In the genomic region with DNA sequence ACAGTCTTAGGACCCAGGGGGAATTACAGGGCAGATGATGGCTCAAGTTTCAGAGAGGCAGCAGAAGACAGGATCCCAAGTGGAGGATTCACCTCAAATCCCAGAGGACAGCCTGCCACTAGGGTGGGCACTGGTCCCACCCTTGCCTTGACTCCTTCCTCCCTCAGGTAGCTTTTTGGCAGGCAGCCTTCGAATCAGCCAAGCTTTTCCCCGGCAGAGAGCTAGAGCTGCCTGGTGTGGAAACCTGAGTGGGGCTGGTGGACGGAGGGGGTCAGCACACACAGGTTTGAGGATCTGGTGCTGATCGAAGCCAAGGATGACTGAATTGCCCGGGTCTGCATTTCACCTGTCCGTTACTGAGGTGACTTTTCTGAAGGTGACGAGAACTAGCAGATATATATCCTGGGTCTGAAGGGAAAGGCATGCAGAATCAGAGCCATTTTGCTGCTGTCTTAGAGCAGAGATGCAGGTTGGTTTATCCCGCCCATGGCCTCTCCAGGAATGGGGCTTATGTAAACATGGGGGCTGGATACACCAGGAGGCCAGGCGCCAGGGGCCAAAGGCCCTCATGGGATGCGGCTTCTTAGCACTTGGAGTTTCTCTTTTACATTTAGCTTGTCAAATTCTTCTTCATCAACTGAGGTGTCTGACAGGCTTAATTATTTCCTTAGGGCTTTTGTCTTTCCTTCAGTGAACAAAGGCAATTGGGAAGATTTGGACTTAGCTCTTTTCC, we compare ENCODE assay signal across 21 mouse cellular contexts. TPM values are rescaled to one million over a fixed set of nuclear protein-coding genes. Genes with fewer than 3 reads are reported as not detected.
"Had no signal": no experiment of that assay in that cellular context is flagged by ENCODE, and none has a peak within 500 bp of the region (broad histone marks: within the 10 kb centered on the region; RNA-seq: fewer than 3 reads in every experiment).

No protein-coding gene starts in this region.

- H3K36me3 ChIP-seq: limb, embryonic 15.5 days; liver, embryonic 12.5 days; midbrain, embryonic 12.5 days; neural tube, embryonic 13.5 days had no signal

- H3K9me3 ChIP-seq: limb, embryonic 15.5 days; liver, embryonic 12.5 days; midbrain, embryonic 12.5 days; neural tube, embryonic 13.5 days had no signal

- ATAC-seq: intestine, embryonic 16.5 days; liver, embryonic 12.5 days; midbrain, embryonic 16.5 days had no signal

- H3K4me1 ChIP-seq: limb, embryonic 15.5 days; midbrain, embryonic 12.5 days; neural tube, embryonic 13.5 days had no signal

- H3K27ac ChIP-seq: limb, embryonic 15.5 days; liver, embryonic 12.5 days; midbrain, embryonic 12.5 days; neural tube, embryonic 13.5 days had no signal

- H3K27me3 ChIP-seq: limb, embryonic 15.5 days; liver, embryonic 12.5 days; neural tube, embryonic 13.5 days had no signal

- DNase-seq: layer of hippocampus, adult 9-11 months; layer of hippocampus, postnatal 36 days; lung, embryonic 14.5 days; lung, postnatal 10 days; lung, postnatal 4 days; retina, postnatal 1 day; right cerebral cortex, postnatal 4 days; spleen, adult 18-20 months; thymus, adult 18-20 months; thymus, postnatal 14 days had no signal

- H3K4me3 ChIP-seq: limb, embryonic 15.5 days; liver, embryonic 12.5 days; midbrain, embryonic 12.5 days; neural tube, embryonic 13.5 days had no signal

- H3K4me2 ChIP-seq: limb, embryonic 15.5 days; liver, embryonic 12.5 days; lung, embryonic 14.5 days; midbrain, embryonic 12.5 days; neural tube, embryonic 13.5 days had no signal

- H3K9ac ChIP-seq: limb, embryonic 15.5 days; liver, embryonic 12.5 days; lung, embryonic 14.5 days; midbrain, embryonic 12.5 days; neural tube, embryonic 13.5 days had no signal

RNA-seq across cellular contexts. Expression of a gene that starts 51.7 kb away (rescaled TPM):
- total RNA-seq: layer of hippocampus, adult 18-20 months; layer of hippocampus, postnatal 36 days; left cerebral cortex, adult 8-10 months; left cerebral cortex, postnatal 25 days; megakaryocyte, adult 5-6 weeks had no signal
- polyA plus RNA-seq: urinary bladder, adult 2 months had no signal
